Mouse (Mus musculus) CD8-positive naive resting alpha-beta T cell, adult 57 days (primary cell): ENCODE measurements around the gene Cyp2f2. TPM values are rescaled to one million over a fixed set of nuclear protein-coding genes. Genes with fewer than 3 reads are reported as not detected.

Experiments used
- total RNA-seq: library from RNA; stranded (reverse); gene quantifications from one replicate; pipeline ENCODE4 v1.2.4, GENCODE M21; 2023

The Cyp2f2 gene
- not detected for total RNA-seq

GRCm38 (mm10) chr7:27119676-27120075, at the start of gene Cyp2f2:
Cyp2f2 (plus strand) TSS chr7:27119909.

GRCm38 (mm10) chr7:27153205-27153764, 33.6 kb downstream of the Cyp2f2 start, which contains the start of gene Cyp2t4:
Cyp2t4 (plus strand) TSS chr7:27153714.

GRCm38 (mm10) chr7:27166614-27167474, 47.1 kb downstream of the Cyp2f2 start, which contains the start of gene Egln2:
Egln2 (minus strand) TSS chr7:27166802.

DNA sequence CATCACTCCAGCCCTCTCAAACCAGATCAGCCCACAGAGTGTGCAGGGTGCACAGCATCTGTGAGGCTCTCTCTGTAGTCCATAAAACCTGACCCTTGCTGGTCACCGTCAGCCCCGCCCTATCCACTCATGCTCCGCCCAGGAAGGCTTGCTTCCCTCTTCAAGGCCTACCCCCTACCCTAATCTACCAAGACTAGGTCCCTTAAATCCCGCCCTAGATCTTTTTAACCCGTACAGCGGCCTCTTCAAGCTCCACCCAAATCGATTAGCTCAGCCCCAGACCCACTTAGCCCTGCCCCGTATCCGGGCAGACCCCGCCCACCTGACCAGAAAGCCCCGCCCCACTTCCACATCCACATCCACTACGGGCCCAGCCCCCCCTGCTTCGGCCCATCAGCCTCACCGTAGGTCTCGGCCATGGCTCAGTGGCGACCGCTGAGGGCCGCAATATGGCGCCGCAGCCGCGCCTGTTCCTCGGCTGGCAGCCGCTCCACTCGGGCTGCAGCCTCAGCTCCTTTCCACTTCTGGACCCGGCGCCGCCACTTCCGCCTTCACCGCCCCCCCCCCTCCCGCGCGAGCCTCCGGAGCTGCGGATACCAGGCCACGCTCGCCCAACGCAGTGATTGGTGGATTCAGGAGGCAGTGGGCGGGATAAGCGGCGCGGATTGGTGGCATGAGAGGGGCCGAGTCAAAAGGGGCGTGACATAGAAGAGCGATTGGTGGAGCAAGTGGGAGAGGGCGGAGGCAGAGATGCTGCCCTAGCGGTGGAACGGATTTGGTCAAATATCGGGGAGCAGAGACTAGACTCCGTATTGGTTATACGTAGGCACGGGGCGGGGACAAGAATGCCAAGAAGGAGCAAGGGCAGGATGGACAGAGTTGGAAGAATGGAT, 58.9 kb downstream of the Cyp2f2 start, which contains the start of gene Rab4b:
Rab4b (minus strand) TSS at position 573 of the 893 bp plus-strand sequence.

DNA sequence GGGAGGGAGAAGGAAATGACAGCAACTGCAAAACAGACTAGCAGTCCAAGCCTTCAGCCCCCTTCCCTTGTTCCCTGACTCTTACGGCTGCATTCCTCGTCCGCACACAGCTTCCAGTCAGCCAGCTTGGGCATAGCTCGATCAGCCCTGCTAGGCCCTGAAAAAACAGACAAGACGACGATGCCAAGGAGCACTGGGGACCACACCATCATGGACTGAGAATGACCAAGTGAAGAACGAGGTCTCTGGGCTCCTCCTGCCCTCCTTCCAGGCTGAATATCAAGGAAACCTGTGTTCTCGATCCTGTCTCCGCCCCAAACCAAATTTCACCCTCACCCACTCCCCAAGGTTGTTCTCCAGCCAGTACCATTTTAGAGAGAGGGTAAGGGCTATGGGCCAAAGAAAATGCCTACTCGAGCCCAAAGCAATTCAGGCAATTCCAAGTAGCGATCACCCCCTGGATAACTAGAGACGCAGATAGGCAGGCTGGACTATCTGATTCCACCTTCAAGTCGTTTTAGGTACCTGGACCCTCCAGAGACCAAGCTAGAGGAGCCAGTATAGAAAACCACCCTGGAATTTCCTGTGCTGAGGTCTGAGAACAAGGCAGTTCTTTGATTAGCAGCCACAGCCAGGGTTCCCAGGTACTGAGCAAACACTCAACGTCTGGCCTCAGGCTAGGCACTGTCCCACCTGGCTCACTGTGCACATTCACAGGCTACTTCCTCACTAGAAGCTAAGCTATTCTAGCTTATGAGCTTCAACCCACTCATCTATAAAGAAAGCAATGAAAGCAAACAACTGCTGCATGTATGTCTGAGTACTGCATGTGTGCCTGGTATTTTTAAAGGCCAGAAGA, 61.4 kb downstream of the Cyp2f2 start, which contains the start of the genes Gm21983 and Mia:
Gm21983 (minus strand) TSS at position 250 of the 859 bp plus-strand sequence.
Mia (minus strand) TSS at position 321 of the 859 bp plus-strand sequence.

Other genes with a start within 250 kb of the Cyp2f2 start
- gene Cyp2a22, start 180.5 kb upstream of the Cyp2f2 start, total RNA-seq = not detected
- not detected for gene Cyp2a12, start 90.8 kb upstream of the Cyp2f2 start, total RNA-seq
- not detected for gene Cyp2t4, start 33.8 kb downstream of the Cyp2f2 start, total RNA-seq
- gene Egln2, start 46.9 kb downstream of the Cyp2f2 start, total RNA-seq = 71.8 TPM
- gene Rab4b, start 59.0 kb downstream of the Cyp2f2 start, total RNA-seq = 85.3 TPM
- gene Gm21983, start 61.2 kb downstream of the Cyp2f2 start, total RNA-seq = not detected
- 1.1 TPM for gene Mia, start 61.2 kb downstream of the Cyp2f2 start, total RNA-seq
- gene BC024978, start 75.9 kb downstream of the Cyp2f2 start, total RNA-seq = 19.7 TPM
- 84.5 TPM for gene Snrpa, start 76.4 kb downstream of the Cyp2f2 start, total RNA-seq
- 12.4 TPM for gene Itpkc, start 108.8 kb downstream of the Cyp2f2 start, total RNA-seq
- gene Coq8b, start 113.1 kb downstream of the Cyp2f2 start, total RNA-seq = 14.0 TPM
- gene Numbl, start 138.5 kb downstream of the Cyp2f2 start, total RNA-seq = 3.1 TPM
- 1.2 TPM for gene Ltbp4, start 217.8 kb downstream of the Cyp2f2 start, total RNA-seq
- 80.0 TPM for gene Shkbp1, start 236.1 kb downstream of the Cyp2f2 start, total RNA-seq
- not detected for gene Gm20479, start 237.5 kb downstream of the Cyp2f2 start, total RNA-seq